Mouse (Mus musculus) monocyte, adult 5-6 weeks (primary cell): ENCODE data around the gene Olfr1410. TPM values are rescaled to one million over a fixed set of nuclear protein-coding genes. Genes with fewer than 3 reads are reported as not detected.

Source experiments
- ATAC-seq: fragments of 153-309, 156-312 bp; replicated peaks from 2 replicates; pipeline ENCODE4 v1.8.0; 2017; ENCODE audit warnings: mild to moderate bottlenecking; ENCODE audit not compliant: low TSS enrichment, insufficient number of reproducible peaks, severe bottlenecking, poor library complexity, low FRiP score
- total RNA-seq: library from RNA; stranded (forward); fragments of 200-1000, 200-491, 200-594 nt; gene quantifications from 3 replicates; pipeline ENCODE4 v1.2.3, GENCODE M21; 2017

The Olfr1410 gene
- total RNA-seq, 1 experiment from 2014 or later = not detected

- no peak for ATAC-seq
Measured at GRCm38 (mm10) chr1:92637501-92638172, 32.1 kb downstream of the Olfr1410 start.

- no peak for ATAC-seq
Measured at GRCm38 (mm10) chr1:92638181-92638580, 32.6 kb downstream of the Olfr1410 start.

GRCm38 (mm10) chr1:92638736-92639135 lies 33.2 kb downstream of the Olfr1410 start:
- ATAC-seq = no peak

- ATAC-seq = no peak
Measured at GRCm38 (mm10) chr1:92640393-92640792, 34.8 kb downstream of the Olfr1410 start.

GRCm38 (mm10) chr1:92641514-92642272 lies 36.1 kb downstream of the Olfr1410 start, which contains the start of gene Cops9:
Cops9 (minus strand) TSS chr1:92641985.
- ATAC-seq = peak; percentile 87

- ATAC-seq = no peak
Measured at GRCm38 (mm10) chr1:92643691-92644090, 38.1 kb downstream of the Olfr1410 start.

GRCm38 (mm10) chr1:92644916-92645315 lies 39.3 kb downstream of the Olfr1410 start:
- no peak for ATAC-seq

- ATAC-seq = no peak
Measured at GRCm38 (mm10) chr1:92646111-92646510, 40.5 kb downstream of the Olfr1410 start.

- ATAC-seq = no peak
Measured at GRCm38 (mm10) chr1:92646601-92647000, 41.0 kb downstream of the Olfr1410 start.

GRCm38 (mm10) chr1:92647026-92647425 lies 41.4 kb downstream of the Olfr1410 start:
- ATAC-seq = no peak

GRCm38 (mm10) chr1:92647752-92648151 lies 42.2 kb downstream of the Olfr1410 start:
- peak; percentile 36; the same call in 1 of the 2 replicates for ATAC-seq

GRCm38 (mm10) chr1:92648197-92648596 lies 42.6 kb downstream of the Olfr1410 start:
- ATAC-seq = 0 out of 2 replicates have a peak, but pooled peaks have one; percentile 23

GRCm38 (mm10) chr1:92648673-92649072 lies 43.1 kb downstream of the Olfr1410 start, which contains the start of gene Otos:
Otos (minus strand) TSS chr1:92648841.
- peak; percentile 64 for ATAC-seq

GRCm38 (mm10) chr1:92651467-92651866 lies 45.9 kb downstream of the Olfr1410 start:
- no peak for ATAC-seq

- ATAC-seq = no peak
Measured at GRCm38 (mm10) chr1:92653179-92653578, 47.6 kb downstream of the Olfr1410 start.

- ATAC-seq = no peak
Measured at GRCm38 (mm10) chr1:92654676-92655075, 49.1 kb downstream of the Olfr1410 start.

- no peak for ATAC-seq
Measured at GRCm38 (mm10) chr1:92657025-92657820, 51.6 kb downstream of the Olfr1410 start.

- no peak for ATAC-seq
Measured at GRCm38 (mm10) chr1:92659392-92659791, 53.8 kb downstream of the Olfr1410 start.
